Mouse (Mus musculus) embryonic facial prominence, embryonic 14.5 days (tissue): ENCODE data around the gene Tgoln1. TPM values are rescaled to one million over a fixed set of nuclear protein-coding genes. Genes with fewer than 3 reads are reported as not detected.

ENCODE experiments used
- ATAC-seq: fragments of 200-750 bp; cut with Nextera tagmentation; 2 replicates; pipeline ENCODE4 v1.8.0; 2017; ENCODE audit warnings: low read depth, moderate number of reproducible peaks, moderate TSS enrichment
- DNase-seq: peaks from one replicate; pipeline ENCODE4 v3.0.0-alpha.2; 2015; ENCODE audit warnings: low spot score
- H3K27ac ChIP-seq: fragments of 300-500 bp; sonication (generic); replicated peaks from 2 replicates; pipeline ENCODE4 v1.5.1; 2014; ENCODE audit warnings: low read depth, mild to moderate bottlenecking, low read length, moderate library complexity
- H3K27me3 ChIP-seq: fragments of 300-500 bp; sonication (generic); replicated peaks from 2 replicates; pipeline ENCODE4 v1.6.1; 2014; ENCODE audit warnings: low read length; ENCODE audit not compliant: control insufficient read depth, insufficient read depth
- H3K36me3 ChIP-seq: fragments of 300-500 bp; sonication (generic); 2 replicates; pipeline ENCODE4 v1.6.1; 2014; ENCODE audit warnings: low read length, mixed read lengths; ENCODE audit not compliant: control insufficient read depth, insufficient read depth
- H3K4me1 ChIP-seq: fragments of 300-500 bp; sonication (generic); 2 replicates; pipeline ENCODE4 v1.6.1; 2014; ENCODE audit warnings: antibody characterized with exemption, low read length; ENCODE audit not compliant: control insufficient read depth, insufficient read depth
- H3K4me2 ChIP-seq: fragments of 300-500 bp; sonication (generic); 2 replicates; pipeline ENCODE4 v1.6.1; 2014; ENCODE audit warnings: low read depth, mild to moderate bottlenecking, low read length, moderate library complexity, mixed read lengths
- H3K4me3 ChIP-seq: fragments of 300-500 bp; sonication (generic); 2 replicates; pipeline ENCODE4 v1.5.1; 2014; ENCODE audit warnings: low read depth, mild to moderate bottlenecking, low read length
- H3K9ac ChIP-seq: fragments of 300-500 bp; sonication (generic); 2 replicates; pipeline ENCODE4 v1.6.1; 2014; ENCODE audit warnings: low read depth, mild to moderate bottlenecking, low read length, moderate library complexity, mixed read lengths
- H3K9me3 ChIP-seq: fragments of 300-500 bp; sonication (generic); 2 replicates; pipeline ENCODE4 v1.6.1; 2016; ENCODE audit warnings: low read length; ENCODE audit not compliant: control insufficient read depth
- WGBS: fragments of 180-500 bp; shearing (Covaris S2); extraction: QIAGEN DNeasy Blood & Tissue Kit; methylation state at CpG from one replicate; pipeline ENCODE4 v1.1.7; 2014; 5-methylcytosine and 5-hydroxymethylcytosine counted together
- polyA plus RNA-seq: library from polyadenylated mRNA; unstranded; fragments of >200 nt; fragmentation: Nextera tagmentation; extraction: Ambion mirVana; gene quantifications from 2 replicates; pipeline ENCODE4 v1.2.1, GENCODE M21; 2014

Tgoln1 gene
- 33.8 and 34.7 TPM in 2 replicates for polyA plus RNA-seq

- Histone ChIP-seq H3K4me2 (peak within 1 kb of the TSS; percentile 80), H3K27ac (peak within 1 kb of the TSS; percentile 78), H3K4me1 (peaks cover 22% of the 10 kb centered on the region), H3K4me3 (peak within 1 kb of the TSS; percentile 57), H3K9ac (peak within 1 kb of the TSS; percentile 74), H3K36me3 (peaks cover 22% of the 10 kb centered on the region), H3K27me3 (no peaks in the 10 kb centered on the region), H3K9me3 (no peaks in the 10 kb centered on the region)
- ATAC-seq (peak; percentile 98), DNase-seq (peak; percentile 97)
- WGBS, result under 1% methylated on average over 24 of the region's 41 CpGs
These were observed at the start of gene Tgoln1 for GRCm38 (mm10) chr6:72616643-72617288. Gene Tgoln1, minus strand, starts transcription at chr6:72617000.

- H3K4me3 ChIP-seq, result no peak overlapping the region
- 60% methylated on average over 8 of the region's 8 CpGs for WGBS
- H3K4me1 ChIP-seq, result peaks cover 38% of the 10 kb centered on the region
- H3K27me3 ChIP-seq, result no peaks in the 10 kb centered on the region
- H3K9me3 ChIP-seq, result no peaks in the 10 kb centered on the region
- H3K9ac ChIP-seq, result no peak overlapping the region
- no peaks in the 10 kb centered on the region for H3K36me3 ChIP-seq
- H3K27ac ChIP-seq, result no peak overlapping the region
- no peak overlapping the region for H3K4me2 ChIP-seq
- DNase-seq (no peak), ATAC-seq (no peak)
These were observed 47.5 kb upstream of the Tgoln1 start for GRCm38 (mm10) chr6:72664290-72664689.

GRCm38 (mm10) chr6:72663000-72663399 is 46.2 kb upstream of the Tgoln1 start:
- 8% methylated on average over 1 of the region's 1 CpGs for WGBS
- Histone ChIP-seq H3K27me3 (no peaks in the 10 kb centered on the region), H3K9ac (no peak overlapping the region; the same call in 1 of the 2 replicates), H3K4me2 (no peak overlapping the region), H3K4me1 (peaks cover 33% of the 10 kb centered on the region), H3K36me3 (no peaks in the 10 kb centered on the region), H3K27ac (peak overlapping the region; percentile 63), H3K4me3 (no peak overlapping the region), H3K9me3 (no peaks in the 10 kb centered on the region)
- ATAC-seq (no peak), DNase-seq (no peak)

DNA sequence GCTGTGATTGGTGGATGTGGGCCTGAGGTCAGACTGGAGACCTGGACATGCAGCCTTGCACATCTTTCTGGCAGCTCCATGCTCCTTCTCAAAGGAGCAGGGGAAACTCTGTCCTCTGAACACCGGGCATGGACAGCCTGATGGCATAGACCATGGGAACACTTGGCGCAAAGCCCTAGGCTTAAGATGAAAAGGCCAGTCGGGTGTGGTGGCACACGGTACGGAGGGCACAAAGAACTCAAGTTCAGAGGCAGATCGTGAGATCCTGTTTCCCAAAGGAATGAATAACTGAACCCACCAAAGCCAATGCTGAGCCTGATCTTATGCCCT is 43.6 kb upstream of the Tgoln1 start:
- Histone ChIP-seq H3K4me1 (peaks cover 44% of the 10 kb centered on the region), H3K4me3 (no peak overlapping the region), H3K27me3 (no peaks in the 10 kb centered on the region), H3K9ac (no peak overlapping the region), H3K27ac (peak overlapping the region; percentile 35; the same call in 1 of the 2 replicates), H3K9me3 (no peaks in the 10 kb centered on the region), H3K4me2 (no peak overlapping the region), H3K36me3 (no peaks in the 10 kb centered on the region)
- WGBS, result 64% methylated on average over 6 of the region's 6 CpGs
- DNase-seq, result no peak
- no peak for ATAC-seq

DNA sequence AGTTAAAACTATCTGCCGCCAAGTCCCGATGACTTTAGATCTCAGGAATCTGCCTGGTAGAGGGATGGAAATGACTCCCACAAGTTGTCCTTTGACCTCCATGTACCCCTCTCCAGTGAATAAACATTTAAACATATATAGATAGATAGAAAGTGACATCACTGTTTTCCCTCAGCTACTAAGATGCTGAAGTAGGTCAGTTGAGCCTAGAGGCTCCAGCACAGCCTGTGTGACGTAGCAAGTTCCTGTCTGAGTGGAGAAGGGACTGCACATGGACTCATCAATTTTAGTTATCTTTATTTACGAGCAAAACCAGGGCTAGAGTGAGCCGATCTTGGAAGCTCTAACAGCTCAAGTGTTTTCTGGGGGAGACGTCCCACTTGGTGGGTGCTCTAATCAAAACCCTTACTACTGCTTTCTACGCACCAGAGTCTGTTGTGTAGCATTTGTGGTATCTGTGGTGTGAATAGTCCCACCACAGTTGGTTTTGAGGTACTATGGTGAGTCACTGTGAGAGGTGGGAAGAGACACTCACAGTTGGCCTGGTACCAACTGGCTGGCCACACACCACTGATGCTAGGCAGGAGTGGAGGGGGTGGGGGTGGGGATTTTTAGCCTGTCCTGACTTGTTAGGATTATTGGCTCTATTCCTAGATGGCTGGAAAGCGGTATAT is 43.1 kb upstream of the Tgoln1 start:
- Histone ChIP-seq H3K9ac (no peak overlapping the region), H3K27ac (peak overlapping the region; percentile 35), H3K4me2 (no peak overlapping the region), H3K4me3 (no peak overlapping the region), H3K36me3 (no peaks in the 10 kb centered on the region), H3K27me3 (no peaks in the 10 kb centered on the region), H3K9me3 (no peaks in the 10 kb centered on the region), H3K4me1 (peaks cover 48% of the 10 kb centered on the region)
- WGBS, result 63% methylated on average over 8 of the region's 8 CpGs
- DNase-seq (peak; percentile 67), ATAC-seq (0 out of 2 replicates have a peak, but pooled peaks have one; percentile 10)

- no peak for DNase-seq
- no peak overlapping the region for H3K4me3 ChIP-seq
- no peak for ATAC-seq
- no peak overlapping the region for H3K9ac ChIP-seq
- WGBS, result 60% methylated on average over 3 of the region's 3 CpGs
- H3K27me3 ChIP-seq, result no peaks in the 10 kb centered on the region
- H3K4me1 ChIP-seq, result peaks cover 60% of the 10 kb centered on the region
- peak overlapping the region; percentile 34 for H3K27ac ChIP-seq
- H3K4me2 ChIP-seq, result no peak overlapping the region
- H3K36me3 ChIP-seq, result no peaks in the 10 kb centered on the region
- no peaks in the 10 kb centered on the region for H3K9me3 ChIP-seq
These were observed 41.2 kb upstream of the Tgoln1 start for GRCm38 (mm10) chr6:72658006-72658405.

GRCm38 (mm10) chr6:72656053-72656442 is 39.2 kb upstream of the Tgoln1 start:
- H3K4me3 ChIP-seq, result no peak overlapping the region

DNA sequence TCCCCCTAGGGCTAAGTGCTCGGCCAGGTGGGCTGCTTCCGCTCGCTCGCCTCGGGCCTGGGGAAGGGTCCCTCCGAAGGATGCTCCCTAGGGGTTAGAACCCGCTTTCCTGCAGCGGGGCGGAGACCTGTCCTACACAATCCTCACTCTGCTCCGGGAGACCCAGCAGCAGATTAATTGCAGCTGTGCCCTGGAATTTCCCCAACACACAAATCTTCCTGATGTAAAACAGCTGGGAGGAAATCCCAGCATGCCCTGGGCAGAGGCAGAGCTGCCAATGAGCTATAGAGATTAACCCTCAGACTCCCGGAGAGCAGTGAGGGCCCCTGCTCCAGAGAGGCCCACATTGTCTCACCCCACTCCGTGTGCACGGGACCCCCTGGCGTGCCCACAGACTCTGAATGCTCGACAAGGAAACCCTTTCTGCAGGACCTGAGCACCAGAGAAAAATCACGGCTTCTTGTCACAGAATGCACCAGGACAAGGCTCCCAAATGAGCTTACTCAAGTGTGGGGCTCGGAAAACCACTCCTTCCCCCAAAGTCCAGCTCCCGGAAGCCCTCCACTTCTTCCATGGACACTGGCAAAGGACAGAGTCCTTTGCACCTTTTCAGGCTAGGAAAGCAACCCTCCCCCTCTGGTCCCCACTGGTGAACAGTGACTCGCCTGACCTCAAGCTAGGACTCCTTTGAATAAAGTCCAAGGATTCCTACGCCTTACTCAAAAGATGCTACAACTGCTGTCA is 38.7 kb upstream of the Tgoln1 start:
- 8% methylated on average over 20 of the region's 20 CpGs for WGBS
- Histone ChIP-seq H3K9ac (peak overlapping the region; percentile 52), H3K4me1 (peaks cover 60% of the 10 kb centered on the region), H3K4me3 (peak overlapping the region; percentile 37), H3K4me2 (peak overlapping the region; percentile 67), H3K27me3 (no peaks in the 10 kb centered on the region), H3K36me3 (no peaks in the 10 kb centered on the region), H3K27ac (peak overlapping the region; percentile 95), H3K9me3 (no peaks in the 10 kb centered on the region)
- DNase-seq (peak; percentile 97), ATAC-seq (peak; percentile 86)

More at GRCm38 (mm10) chr6:72656053-72656442, 39.2 kb upstream of the Tgoln1 start:
- no peak for ATAC-seq
- H3K36me3 ChIP-seq, result no peaks in the 10 kb centered on the region
- 72% methylated on average over 7 of the region's 7 CpGs for WGBS
- H3K9ac ChIP-seq, result no peak overlapping the region
- peak overlapping the region; percentile 67 for H3K4me2 ChIP-seq
- no peaks in the 10 kb centered on the region for H3K27me3 ChIP-seq
- no peak for DNase-seq
- H3K4me1 ChIP-seq, result peaks cover 60% of the 10 kb centered on the region
- H3K27ac ChIP-seq, result peak overlapping the region; percentile 95
- no peaks in the 10 kb centered on the region for H3K9me3 ChIP-seq
